Mouse (Mus musculus): Measurements from ENCODE around the gene Tapbp.

Tapbp gene

DNA sequence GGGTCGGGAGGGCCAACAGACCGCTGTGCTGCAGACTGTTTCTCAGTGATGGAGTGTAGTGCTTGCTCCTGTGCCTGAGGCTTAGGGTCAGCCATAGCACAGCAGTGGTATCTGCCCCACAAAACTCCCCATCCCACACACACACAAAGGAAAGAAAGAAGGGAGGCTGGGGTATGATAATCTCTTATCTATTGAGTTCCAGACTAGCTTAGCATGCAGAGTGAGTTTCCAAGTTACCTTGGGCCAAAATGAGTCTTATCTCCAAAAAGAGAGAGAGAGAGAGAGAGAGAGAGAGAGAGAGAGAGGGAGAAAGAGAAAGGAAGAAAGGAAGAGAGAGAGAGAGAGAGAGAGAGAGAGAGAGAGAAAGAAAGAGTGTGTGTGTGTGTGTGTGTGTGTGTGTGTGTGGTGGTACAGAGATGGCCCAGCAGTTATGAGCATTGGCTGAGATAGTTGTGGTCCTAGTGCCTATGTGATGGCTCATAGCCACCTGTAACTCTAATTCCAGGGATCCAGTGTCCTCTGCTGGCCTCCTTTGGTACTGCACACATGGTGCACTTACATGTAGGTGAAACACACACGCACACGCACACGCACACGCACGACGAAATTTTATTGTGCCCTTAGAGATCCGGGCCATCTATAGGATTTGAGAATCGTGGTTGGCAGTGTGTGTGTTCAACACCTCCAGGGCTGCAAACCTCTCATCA is 9.0 kb downstream of the Tapbp start:
- peak; percentile 84 for DNase-seq (ENCODE audit: low read depth)

DNA sequence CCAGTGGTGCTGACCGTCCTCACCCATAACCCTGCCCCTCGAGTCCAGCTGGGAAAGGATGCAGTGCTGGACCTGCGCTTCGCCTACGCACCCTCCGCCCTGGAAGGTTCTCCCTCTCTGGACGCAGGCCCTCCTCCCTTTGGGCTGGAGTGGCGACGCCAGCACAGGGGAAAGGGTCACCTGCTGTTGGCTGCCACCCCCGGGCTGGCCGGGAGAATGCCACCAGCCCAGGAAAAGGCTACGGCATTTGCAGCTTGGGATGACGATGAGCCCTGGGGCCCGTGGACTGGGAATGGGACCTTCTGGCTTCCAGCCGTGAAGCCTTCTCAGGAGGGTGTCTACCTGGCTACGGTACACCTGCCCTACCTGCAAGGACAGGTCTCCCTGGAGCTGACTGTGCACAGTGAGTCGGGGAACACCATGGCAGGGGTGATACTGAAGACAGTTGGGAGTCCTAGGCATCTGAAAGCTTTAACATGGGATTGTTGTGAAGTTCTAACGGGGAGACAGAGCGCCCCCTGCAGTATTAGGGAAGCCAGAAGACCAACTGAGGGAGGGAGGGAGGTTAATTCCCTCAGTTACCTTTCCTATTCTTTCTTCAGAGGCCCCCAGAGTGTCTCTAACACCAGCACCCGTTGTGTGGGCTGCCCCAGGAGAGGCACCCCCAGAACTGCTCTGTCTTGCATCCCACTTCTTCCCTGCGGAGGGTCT is 9.9 kb downstream of the Tapbp start:
- DNase-seq (ENCODE audit: low read depth), result peak; percentile 43

DNA sequence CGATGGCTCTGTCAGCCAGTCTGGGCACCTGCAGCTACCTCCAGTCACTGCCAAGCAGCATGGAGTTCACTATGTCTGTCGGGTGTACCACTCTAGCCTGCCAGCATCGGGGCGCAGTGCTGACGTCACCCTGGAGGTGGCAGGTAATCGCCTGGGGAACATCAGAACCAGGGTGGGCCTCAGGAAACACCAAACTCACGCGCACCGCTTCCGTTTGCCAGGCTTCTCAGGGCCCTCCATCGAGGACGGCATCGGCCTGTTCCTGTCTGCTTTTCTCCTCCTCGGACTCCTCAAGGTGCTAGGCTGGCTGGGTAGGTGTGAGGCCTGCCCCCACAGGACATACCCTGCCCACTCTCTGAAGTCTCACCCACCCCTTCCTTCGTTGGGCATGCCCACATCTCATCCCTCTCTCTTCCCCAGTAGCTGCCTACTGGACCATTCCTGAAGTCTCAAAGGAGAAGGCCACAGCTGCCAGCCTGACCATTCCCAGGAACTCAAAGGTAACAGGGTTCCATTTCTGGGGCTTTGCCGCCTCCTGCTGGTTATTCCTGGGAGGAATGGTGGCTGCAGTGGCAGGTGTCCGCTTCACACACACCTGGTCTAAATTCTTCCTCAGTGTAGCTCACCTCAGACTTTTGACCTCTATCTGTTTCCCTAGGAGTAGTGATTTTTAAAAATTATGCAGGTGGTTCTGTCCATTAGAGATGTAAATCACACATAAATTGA is 10.7 kb downstream of the Tapbp start:
- peak; percentile 61 for DNase-seq (ENCODE audit: low read depth)

DNA sequence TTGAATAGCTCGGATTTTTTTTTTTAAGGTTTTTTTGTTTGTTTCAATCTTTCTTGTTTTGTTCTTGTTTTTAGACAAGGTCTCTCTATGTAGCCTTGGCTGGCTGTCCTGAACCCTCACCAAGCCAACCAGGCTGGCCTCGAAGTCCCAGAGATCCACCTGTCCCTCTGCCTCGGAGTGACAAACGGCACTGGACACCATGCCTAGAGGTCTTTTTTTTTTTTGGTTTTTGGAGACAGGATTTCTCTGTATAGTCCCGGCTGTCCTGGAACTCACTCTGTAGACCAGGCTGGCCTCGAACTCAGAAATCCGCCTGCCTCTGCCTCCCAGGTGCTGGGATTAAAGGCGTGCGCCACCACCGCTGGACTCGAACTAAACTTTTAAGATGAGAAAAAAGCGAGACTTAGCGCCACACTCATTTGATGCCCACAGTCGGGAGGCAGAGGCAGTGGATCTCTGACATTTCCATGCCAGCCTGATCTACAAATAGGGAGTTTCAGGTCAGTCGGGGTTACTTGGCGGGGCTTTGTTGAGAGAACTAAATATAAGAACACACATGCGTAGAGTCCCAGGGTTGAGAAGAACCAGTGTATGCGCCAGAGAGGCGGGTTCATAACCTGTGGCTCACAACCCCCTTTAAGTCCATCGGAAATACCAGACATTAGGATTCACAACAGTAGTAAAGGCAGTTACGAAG is 12.7 kb downstream of the Tapbp start:
- DNase-seq (ENCODE audit: low read depth), result no peak

DNA sequence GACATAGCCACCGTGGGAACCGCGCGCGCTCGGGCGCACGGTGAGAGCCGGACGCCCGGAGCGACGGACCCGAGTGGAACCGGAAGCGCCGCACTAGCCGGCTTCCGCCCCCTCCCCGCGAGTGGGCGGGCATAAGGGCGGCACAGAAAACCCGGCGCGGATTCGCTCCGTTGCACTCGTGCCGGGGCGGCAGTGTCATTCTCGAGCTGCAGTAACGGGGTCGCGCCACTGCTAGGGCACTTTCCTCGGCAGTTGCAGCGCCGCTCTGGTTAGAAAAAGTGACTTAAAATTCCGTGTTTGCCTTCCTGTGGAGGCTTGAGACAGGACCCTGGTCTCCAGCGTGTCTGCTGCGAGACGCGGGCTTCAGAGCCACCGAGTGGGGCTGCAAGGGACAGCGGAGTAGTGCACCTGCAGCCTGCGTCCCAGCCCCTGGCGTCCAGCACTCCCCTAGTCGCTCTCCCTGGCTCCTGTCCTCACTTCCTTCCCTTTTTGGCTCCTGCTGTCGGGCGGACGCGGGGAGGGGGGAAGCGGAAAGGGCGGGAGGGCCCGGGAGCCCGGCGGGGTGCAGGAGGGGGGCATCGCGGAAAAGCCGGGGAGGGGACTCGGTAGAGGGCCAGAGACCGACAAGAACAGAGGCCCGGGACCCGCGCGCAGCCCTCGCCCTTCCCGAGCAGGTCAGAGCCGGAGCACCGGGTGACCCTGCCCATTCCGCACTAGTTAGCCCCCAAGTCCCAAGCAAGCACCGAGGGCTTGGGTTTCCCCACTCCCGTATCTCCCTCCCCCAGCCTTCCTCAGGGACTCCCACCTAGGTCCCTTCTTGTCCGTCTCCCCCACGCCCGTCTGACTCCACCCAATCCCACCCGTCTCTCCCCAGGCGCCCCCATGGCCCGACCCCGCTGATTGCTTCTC is 13.9 kb downstream of the Tapbp start, which contains the start of gene Rgl2:
TSS of gene Rgl2 (plus strand) at position 173 of the 909 bp plus-strand sequence.
- peak; percentile 96 for DNase-seq (ENCODE audit: low read depth)

DNA sequence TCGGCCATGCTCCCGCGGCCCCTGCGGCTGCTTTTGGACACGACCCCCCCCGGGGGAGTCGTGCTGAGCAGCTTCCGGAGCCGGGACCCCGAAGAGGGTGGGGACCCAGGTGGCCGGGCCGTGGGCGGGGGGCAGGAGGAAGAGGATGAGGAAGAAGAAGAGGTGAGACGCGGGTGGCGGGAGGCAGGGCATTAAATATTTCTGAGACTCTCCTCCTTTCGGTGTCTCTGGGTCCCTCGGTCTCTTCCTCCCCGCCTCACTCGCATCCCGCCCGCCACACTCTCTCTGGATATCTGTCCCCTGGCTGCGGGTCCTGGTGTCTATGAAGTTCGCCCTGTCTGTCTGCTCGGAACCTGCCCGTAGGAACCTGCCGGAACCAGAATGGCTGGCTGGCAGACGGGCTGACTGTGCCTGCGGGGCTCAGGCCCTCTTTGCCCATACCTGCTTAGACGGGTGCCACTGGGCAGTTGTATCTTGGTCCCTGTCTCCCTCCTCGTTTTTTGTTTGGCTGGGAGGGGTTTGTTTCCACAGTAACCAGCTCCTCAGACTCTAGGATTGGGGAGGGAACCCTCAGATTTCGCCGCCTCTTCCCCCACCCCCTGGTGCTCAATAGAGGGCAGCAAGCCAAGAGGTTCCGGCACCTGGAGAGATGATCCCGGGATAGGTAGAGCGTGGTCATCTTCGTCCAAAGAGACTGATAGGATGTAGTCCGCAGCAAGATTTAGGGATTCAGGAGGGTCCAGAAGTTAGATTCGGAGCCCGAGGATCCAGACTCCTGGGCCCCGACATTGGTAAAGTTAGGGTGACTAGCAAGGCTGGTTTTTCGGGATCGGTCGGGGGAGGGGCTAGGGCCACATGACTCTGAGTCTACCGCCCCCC is 14.8 kb downstream of the Tapbp start:
- DNase-seq (ENCODE audit: low read depth), result peak; percentile 87

DNA sequence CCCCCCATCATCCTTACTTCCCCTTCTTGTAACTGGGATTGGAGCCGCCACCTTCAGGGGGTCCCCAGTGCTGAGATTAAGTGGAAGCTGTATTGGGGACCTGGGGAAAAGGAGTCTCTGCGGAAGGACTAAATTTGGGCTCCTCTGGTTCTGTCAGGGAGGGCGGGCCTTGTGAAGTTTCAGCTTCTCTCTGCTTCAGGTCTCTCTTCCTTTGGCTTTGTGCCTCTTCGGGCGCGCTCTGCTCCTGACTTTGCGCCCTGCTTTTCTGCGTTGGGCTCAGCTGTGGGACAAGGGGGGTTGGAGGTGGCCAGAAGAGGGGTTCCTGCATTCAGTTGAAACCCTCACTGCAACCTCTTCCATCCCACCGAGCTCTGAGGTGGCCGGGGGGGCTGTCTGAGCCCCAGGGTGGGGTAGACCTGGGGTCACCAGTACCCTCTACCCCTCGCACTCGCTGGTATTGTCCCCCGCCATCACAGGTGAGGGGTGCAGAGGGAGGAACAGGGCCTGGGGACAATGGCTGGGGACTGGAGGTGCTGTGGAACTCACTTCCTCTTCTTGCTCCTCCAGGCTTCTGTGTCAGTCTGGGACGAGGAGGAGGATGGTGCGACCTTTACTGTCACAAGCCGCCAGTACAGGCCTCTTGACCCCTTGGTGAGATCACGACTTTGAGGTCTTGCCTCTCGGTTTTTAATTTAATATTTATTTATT is 15.6 kb downstream of the Tapbp start:
- peak; percentile 68 for DNase-seq (ENCODE audit: low read depth)

DNA sequence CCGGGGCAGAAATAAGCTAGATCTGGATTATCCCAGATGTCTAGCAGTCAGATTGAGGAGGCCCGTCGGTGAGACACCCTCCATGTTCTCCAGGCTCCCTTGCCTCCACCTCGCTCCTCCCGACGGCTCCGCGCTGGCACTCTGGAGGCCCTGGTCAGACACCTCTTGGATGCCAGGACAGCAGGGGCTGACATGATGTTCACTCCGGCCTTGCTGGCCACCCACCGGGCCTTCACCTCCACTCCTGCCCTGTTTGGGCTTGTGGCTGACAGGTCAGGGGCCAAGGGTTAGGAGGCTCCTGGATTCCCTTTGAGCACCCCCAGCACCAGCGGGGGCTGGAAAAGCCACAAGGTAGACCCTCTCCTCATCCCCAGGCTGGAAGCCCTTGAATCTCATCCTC is 16.2 kb downstream of the Tapbp start:
- no peak for DNase-seq (ENCODE audit: low read depth)

DNA sequence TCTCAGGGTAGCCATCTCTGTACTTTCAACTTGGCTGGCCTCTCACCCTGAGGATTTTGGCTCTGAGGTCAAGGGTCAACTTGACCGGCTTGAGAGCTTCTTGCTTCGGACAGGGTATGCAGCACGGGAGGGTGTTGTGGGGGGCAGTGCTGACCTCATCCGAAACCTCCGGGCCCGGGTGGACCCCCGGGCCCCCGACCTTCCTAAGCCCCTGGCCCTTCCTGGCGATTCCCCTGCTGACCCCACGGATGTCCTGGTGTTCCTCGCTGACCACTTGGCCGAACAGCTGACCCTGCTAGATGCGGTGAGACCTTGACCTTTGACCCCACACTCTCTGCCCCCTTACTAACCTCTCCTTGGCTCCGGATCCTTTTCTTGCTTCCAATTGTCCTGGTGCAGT is 16.7 kb downstream of the Tapbp start:
- no peak for DNase-seq (ENCODE audit: low read depth)

DNA sequence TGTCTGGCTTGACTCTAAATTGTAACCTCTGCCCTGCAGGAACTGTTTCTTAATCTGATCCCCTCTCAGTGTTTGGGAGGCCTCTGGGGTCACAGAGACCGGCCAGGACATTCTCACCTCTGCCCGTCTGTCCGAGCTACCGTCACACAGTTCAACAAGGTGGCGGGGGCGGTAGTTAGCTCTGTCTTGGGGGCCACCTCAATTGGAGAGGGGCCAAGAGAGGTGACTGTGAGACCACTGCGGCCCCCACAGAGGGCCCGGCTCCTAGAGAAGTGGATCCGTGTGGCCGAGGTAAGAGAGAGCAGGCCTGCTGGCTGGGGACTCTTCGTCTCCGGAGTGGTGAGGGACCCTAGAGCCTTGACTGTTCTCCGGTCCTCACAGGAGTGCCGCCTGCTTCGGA is 17.3 kb downstream of the Tapbp start:
- no peak for DNase-seq (ENCODE audit: low read depth)

DNA sequence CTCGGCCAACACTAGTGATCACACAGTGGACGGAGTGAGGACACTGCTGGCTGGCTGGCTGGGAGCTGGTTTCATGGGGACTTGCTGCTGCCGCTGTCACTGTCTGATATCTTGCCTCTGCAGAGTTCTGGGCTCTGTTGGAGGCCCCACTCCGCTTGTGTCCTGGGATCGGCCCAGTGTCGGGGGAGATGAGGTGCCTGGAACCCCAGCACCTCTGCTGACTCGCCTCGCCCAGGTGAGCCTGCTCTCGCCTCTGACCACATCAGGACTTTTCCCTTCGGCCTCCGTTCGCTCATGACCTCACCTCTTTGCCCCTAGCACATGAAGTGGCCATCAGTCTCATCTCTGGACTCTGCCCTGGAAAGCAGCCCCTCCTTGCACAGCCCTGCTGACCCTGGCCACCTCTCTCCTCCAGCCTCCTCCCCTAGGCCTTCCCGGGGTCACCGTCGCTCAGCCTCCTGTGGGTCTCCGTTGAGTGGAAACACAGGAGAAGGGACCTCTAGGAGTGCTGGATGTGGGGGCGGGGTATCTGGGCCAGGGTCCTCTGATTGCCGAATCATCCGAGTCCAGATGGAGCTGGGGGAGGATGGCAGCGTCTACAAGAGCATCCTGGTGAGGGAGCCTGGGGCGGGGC is 19.8 kb downstream of the Tapbp start:
- no peak for DNase-seq (ENCODE audit: low read depth)

DNA sequence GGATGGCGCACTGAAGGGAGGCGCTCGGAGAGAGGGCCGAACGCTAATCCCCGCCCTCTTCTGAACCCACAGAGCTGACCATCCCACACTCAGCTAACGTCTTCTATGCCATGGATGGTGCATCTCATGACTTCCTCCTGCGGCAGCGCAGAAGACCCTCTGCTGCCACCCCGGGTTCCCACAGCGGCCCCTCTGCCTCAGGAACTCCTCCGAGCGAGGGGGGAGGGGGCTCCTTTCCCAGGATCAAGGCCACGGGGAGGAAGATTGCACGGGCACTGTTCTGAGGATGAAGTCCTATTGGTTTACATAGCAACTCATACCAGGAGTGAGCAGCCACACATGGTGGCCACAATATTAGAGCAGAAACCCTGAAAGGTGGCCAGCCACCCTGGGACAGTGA is 21.3 kb downstream of the Tapbp start:
- no peak for DNase-seq (ENCODE audit: low read depth)

DNA sequence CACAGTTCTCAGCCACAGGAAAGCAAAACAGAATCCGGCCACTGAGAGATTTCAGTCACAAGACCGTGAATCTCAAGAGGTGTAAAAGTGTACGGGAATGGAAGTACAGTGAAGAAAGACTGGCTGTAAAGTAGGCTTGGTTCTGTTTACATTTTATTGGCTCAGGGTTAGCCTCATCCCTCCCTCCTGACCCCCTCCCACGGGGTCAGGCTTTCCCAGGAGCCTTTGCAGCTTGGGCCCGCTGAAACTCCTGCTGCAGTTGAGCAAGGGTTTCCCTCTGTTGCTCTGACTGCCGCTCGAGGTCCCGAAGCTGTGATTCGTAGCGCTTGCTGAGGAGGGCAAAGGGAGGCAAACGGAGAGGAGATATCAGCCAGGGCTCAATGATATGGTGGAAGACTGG is 23.1 kb downstream of the Tapbp start:
- DNase-seq (ENCODE audit: low read depth), result no peak

DNA sequence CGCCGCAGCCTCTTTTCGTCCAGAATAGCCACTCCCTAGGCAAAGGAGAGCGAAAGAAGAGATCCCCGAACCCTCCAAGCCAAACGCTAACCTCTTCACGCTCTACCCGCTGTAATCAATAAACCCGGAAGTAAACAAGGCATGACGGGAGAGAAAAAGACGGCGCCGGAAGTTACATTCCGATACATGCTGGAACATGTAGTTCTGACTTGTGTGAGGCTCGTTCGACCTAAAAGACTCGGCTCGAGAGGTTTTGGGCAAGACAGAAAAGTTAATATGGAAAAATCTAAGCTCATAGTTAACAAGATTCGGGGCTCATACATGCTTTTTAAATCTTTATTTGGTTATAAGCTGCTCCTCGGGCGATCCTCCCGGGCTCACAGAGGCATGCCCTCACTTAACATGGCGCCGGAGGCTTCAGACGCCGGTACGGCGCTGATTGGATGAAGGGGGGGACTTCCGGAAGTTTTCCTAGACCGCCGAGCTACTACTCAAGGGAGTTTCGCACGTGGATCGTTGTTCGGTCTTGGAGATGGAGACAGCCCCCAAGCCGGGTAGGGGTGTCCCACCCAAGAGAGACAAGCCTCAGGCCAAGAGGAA is 24.6 kb downstream of the Tapbp start, which contains the start of the genes Pfdn6 and Wdr46:
TSS of gene Pfdn6 (minus strand) at position 138 of the 600 bp plus-strand sequence.
TSS of gene Wdr46 (plus strand) at position 455 of the 600 bp plus-strand sequence.
- DNase-seq (ENCODE audit: low read depth), result peak; percentile 97

DNA sequence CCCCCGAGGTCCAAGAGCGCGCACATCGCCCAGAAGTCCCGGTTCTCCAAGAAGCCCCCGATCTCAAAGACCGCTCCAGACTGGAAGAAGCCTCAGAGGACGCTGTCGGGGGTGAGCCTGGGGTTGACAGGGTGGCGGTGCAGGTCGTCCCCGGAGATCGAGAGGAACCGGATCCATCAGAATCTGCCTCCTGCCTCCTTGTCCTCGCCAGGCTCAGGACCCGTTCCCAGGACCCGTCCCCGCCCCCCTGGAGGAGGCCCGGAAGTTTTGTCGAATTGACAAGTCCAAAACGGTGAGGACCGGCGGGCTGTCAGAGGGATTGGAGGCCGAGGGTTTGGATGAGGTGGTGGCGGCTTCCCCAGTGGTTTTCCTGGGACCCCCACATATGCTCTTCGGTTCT is 25.3 kb downstream of the Tapbp start:
- peak; percentile 60 for DNase-seq (ENCODE audit: low read depth)

DNA sequence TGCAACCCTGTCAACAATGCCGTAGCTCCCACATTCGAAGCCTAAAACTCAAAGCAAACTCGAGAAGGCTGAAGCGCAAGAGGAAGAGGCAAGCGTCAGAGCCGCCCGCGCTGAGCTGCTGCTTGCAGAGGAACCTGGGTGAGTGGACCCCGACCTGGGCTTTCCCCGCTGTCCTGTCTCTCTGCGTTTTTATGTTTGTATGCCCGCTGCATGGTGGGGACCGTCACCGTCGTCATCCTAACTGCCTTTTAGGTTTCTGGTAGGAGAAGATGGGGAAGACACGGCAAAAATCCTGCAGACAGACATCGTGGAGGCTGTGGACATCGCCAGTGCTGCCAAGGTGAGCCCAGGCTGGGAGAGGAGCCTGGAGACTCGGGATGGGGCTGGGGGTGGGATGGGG is 25.7 kb downstream of the Tapbp start:
- peak; percentile 46 for DNase-seq (ENCODE audit: low read depth)

DNA sequence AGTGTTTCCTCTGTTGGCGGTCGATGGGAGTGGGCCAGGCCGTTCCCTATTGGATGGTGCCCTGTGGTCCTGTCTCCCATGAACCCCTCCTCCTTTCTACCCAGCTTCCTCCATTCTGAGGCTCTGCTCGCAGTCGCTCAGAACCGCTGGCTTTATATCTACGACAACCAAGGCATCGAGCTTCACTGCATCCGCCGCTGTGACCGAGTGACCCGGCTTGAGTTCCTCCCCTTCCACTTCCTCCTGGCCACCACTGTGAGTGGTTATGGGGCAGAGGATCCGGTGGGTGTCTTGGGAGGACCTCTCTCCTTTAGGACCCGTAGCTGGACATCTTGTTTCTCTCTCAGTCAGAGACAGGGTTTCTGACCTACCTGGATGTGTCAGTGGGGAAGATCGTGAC is 27.8 kb downstream of the Tapbp start:
- DNase-seq (ENCODE audit: low read depth), result no peak

DNA sequence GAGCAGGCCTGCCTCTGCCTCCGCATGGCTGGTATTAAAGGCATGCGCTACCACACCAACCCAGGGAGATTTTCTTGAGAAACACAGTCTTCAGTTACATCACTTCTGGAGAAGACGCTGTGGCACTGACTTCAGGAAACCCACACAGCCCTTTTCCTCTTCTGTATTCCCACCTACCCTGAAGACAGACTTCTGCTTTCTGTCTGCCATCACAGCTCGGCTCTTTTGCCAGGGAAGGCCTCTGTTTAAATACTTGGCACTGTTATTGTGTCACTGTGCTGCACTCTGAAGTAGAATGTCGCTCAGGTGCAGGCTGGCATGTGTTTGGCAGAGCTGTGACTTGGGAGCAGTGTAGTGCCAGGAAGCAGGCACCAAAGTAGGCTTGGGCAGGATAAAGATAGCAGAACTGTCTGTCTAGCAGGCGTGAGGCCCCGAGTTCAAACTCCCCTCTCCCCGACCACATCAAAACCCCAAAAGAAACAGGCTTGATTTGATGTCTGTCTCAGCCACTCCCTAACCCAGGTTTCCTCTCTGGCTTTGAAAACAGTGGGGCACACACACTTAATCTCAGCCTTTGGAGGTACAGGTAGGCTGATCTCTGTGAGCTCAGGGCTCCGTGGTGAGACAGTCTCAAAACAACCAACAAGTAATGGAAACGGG is 31.9 kb downstream of the Tapbp start:
- peak; percentile 62 for DNase-seq (ENCODE audit: low read depth)
